Mouse (Mus musculus): ENCODE measurements around the gene Ddx41.
"Not testable (repeated sequence)": the region's sequence is repeated elsewhere in the genome, so short reads cannot be mapped to it uniquely, and the experiment has no call there.

GRCm38 (mm10) chr13:55576872-55577271 lies 40.4 kb upstream of the Ddx41 start:
- TF ChIP-seq CTCF (IDR thresholded peaks at IDR 0.05; ENCODE audit: insufficient read depth, low read length); POLR2A (IDR thresholded peaks at IDR 0.05; ENCODE audit: borderline replicate concordance, extremely low read depth, low read depth, low read length): not testable (repeated sequence)

Measured in lung, adult 2 months (tissue).